Mouse (Mus musculus): ENCODE measurements around the gene Ttyh3. TPM values are rescaled to one million over a fixed set of nuclear protein-coding genes. Genes with fewer than 3 reads are reported as not detected.

The Ttyh3 gene
- polyA plus RNA-seq (2015; fragmentation: Nextera tagmentation; extraction: Ambion mirVana), result 8.5 and 9.6 TPM in 2 replicates

- Histone ChIP-seq H3K27me3 (ENCODE audit: control insufficient read depth, insufficient read depth, low read length) (no peaks in the 10 kb centered on the region), H3K36me3 (ENCODE audit: control insufficient read depth, insufficient read depth, low read length) (no peaks in the 10 kb centered on the region; the same call in 1 of the 2 replicates), H3K27ac (replicated peaks) (peak within 1 kb of the TSS; percentile 36), H3K4me2 (replicated peaks; ENCODE audit: low read depth) (peak within 1 kb of the TSS; percentile 71), H3K9ac (ENCODE audit: low read length) (peak within 1 kb of the TSS; percentile 94), H3K4me1 (replicated peaks; ENCODE audit: control insufficient read depth, insufficient read depth) (peaks cover 5% of the 10 kb centered on the region), H3K9me3 (ENCODE audit: control insufficient read depth, low read length) (no peaks in the 10 kb centered on the region), H3K4me3 (ENCODE audit: low read depth, low read length) (peak within 1 kb of the TSS; percentile 92)
- TF ChIP-seq CTCF (IDR thresholded peaks at IDR 0.05; ENCODE audit: low read depth), result peak; percentile 21
- TF ChIP-seq EP300 (optimal IDR thresholded peaks at IDR 0.05), result no peak
- 0% methylated on average over 29 of the region's 62 CpGs for WGBS
- ATAC-seq (ENCODE audit: low FRiP score, low TSS enrichment) (no peak; the same call in 1 of the 2 replicates), DNase-seq (ENCODE audit: low spot score) (no peak)
These were observed at the start of gene Ttyh3 for GRCm38 (mm10) chr5:140648519-140649100. TSS of gene Ttyh3 (minus strand) at chr5:140649031.

- Histone ChIP-seq H3K4me2 (replicated peaks; ENCODE audit: low read depth) (no peak overlapping the region), H3K36me3 (ENCODE audit: control insufficient read depth, insufficient read depth, low read length) (peaks cover 4% of the 10 kb centered on the region; the same call in 1 of the 2 replicates), H3K27ac (replicated peaks) (no peak overlapping the region), H3K9ac (ENCODE audit: low read length) (no peak overlapping the region), H3K4me3 (ENCODE audit: low read depth, low read length) (no peak overlapping the region), H3K27me3 (ENCODE audit: control insufficient read depth, insufficient read depth, low read length) (no peaks in the 10 kb centered on the region), H3K4me1 (replicated peaks; ENCODE audit: control insufficient read depth, insufficient read depth) (no peaks in the 10 kb centered on the region), H3K9me3 (ENCODE audit: control insufficient read depth, low read length) (no peaks in the 10 kb centered on the region)
- ATAC-seq (ENCODE audit: low FRiP score, low TSS enrichment), result no peak
- WGBS, result 82% methylated on average over 7 of the region's 7 CpGs
- TF ChIP-seq EP300 (optimal IDR thresholded peaks at IDR 0.05) (no peak), CTCF (IDR thresholded peaks at IDR 0.05; ENCODE audit: low read depth) (no peak)
- DNase-seq (ENCODE audit: low spot score), result no peak
These were observed 47.2 kb upstream of the Ttyh3 start for GRCm38 (mm10) chr5:140695987-140696386.

- Histone ChIP-seq H3K4me3 (ENCODE audit: low read depth, low read length) (no peak overlapping the region), H3K4me2 (replicated peaks; ENCODE audit: low read depth) (no peak overlapping the region), H3K9me3 (ENCODE audit: control insufficient read depth, low read length) (no peaks in the 10 kb centered on the region), H3K27me3 (ENCODE audit: control insufficient read depth, insufficient read depth, low read length) (no peaks in the 10 kb centered on the region), H3K4me1 (replicated peaks; ENCODE audit: control insufficient read depth, insufficient read depth) (no peaks in the 10 kb centered on the region), H3K36me3 (ENCODE audit: control insufficient read depth, insufficient read depth, low read length) (0 out of 2 replicates have a peak, but pooled peaks cover 4% of the 10 kb centered on the region), H3K27ac (replicated peaks) (no peak overlapping the region), H3K9ac (ENCODE audit: low read length) (no peak overlapping the region)
- no peak for ATAC-seq (ENCODE audit: low FRiP score, low TSS enrichment)
- WGBS, result 66% methylated on average over 3 of the region's 3 CpGs
- no peak for DNase-seq (ENCODE audit: low spot score)
- TF ChIP-seq CTCF (IDR thresholded peaks at IDR 0.05; ENCODE audit: low read depth), result no peak
- no peak for TF ChIP-seq EP300 (optimal IDR thresholded peaks at IDR 0.05)
These were observed 39.6 kb upstream of the Ttyh3 start for GRCm38 (mm10) chr5:140688434-140688833.

- 57% methylated on average over 16 of the region's 16 CpGs for WGBS
- H3K9me3 ChIP-seq (ENCODE audit: control insufficient read depth, low read length), result no peaks in the 10 kb centered on the region
- H3K4me2 ChIP-seq (replicated peaks; ENCODE audit: low read depth), result no peak overlapping the region
- H3K9ac ChIP-seq (ENCODE audit: low read length), result no peak overlapping the region
- ATAC-seq (ENCODE audit: low FRiP score, low TSS enrichment) (peak; percentile 59; the same call in 1 of the 2 replicates), DNase-seq (ENCODE audit: low spot score) (no peak)
- no peaks in the 10 kb centered on the region for H3K4me1 ChIP-seq (replicated peaks; ENCODE audit: control insufficient read depth, insufficient read depth)
- peaks cover 2% of the 10 kb centered on the region; the same call in 1 of the 2 replicates for H3K36me3 ChIP-seq (ENCODE audit: control insufficient read depth, insufficient read depth, low read length)
- peak; percentile 86 for TF ChIP-seq CTCF (IDR thresholded peaks at IDR 0.05; ENCODE audit: low read depth)
- no peak for TF ChIP-seq EP300 (optimal IDR thresholded peaks at IDR 0.05)
- no peaks in the 10 kb centered on the region for H3K27me3 ChIP-seq (ENCODE audit: control insufficient read depth, insufficient read depth, low read length)
- no peak overlapping the region for H3K4me3 ChIP-seq (ENCODE audit: low read depth, low read length)
- H3K27ac ChIP-seq (replicated peaks), result no peak overlapping the region
These were observed 35.7 kb upstream of the Ttyh3 start for GRCm38 (mm10) chr5:140684343-140685148.

GRCm38 (mm10) chr5:140682113-140682512 lies 33.3 kb upstream of the Ttyh3 start:
- Histone ChIP-seq H3K9ac (ENCODE audit: low read length) (no peak overlapping the region), H3K36me3 (ENCODE audit: control insufficient read depth, insufficient read depth, low read length) (no peaks in the 10 kb centered on the region; the same call in 1 of the 2 replicates), H3K4me3 (ENCODE audit: low read depth, low read length) (no peak overlapping the region), H3K9me3 (ENCODE audit: control insufficient read depth, low read length) (no peaks in the 10 kb centered on the region), H3K4me2 (replicated peaks; ENCODE audit: low read depth) (no peak overlapping the region), H3K4me1 (replicated peaks; ENCODE audit: control insufficient read depth, insufficient read depth) (no peaks in the 10 kb centered on the region), H3K27ac (replicated peaks) (no peak overlapping the region), H3K27me3 (ENCODE audit: control insufficient read depth, insufficient read depth, low read length) (no peaks in the 10 kb centered on the region)
- DNase-seq (ENCODE audit: low spot score), result no peak
- ATAC-seq (ENCODE audit: low FRiP score, low TSS enrichment), result no peak
- WGBS, result 88% methylated on average over 6 of the region's 6 CpGs
- no peak for TF ChIP-seq CTCF (IDR thresholded peaks at IDR 0.05; ENCODE audit: low read depth)

GRCm38 (mm10) chr5:140680950-140681349 lies 32.1 kb upstream of the Ttyh3 start:
- Histone ChIP-seq H3K4me2 (replicated peaks; ENCODE audit: low read depth) (no peak overlapping the region), H3K9me3 (ENCODE audit: control insufficient read depth, low read length) (no peaks in the 10 kb centered on the region), H3K36me3 (ENCODE audit: control insufficient read depth, insufficient read depth, low read length) (peaks cover 3% of the 10 kb centered on the region), H3K4me3 (ENCODE audit: low read depth, low read length) (no peak overlapping the region), H3K4me1 (replicated peaks; ENCODE audit: control insufficient read depth, insufficient read depth) (no peaks in the 10 kb centered on the region), H3K9ac (ENCODE audit: low read length) (no peak overlapping the region), H3K27me3 (ENCODE audit: control insufficient read depth, insufficient read depth, low read length) (no peaks in the 10 kb centered on the region), H3K27ac (replicated peaks) (no peak overlapping the region)
- WGBS, result 100% methylated on average over 1 of the region's 1 CpGs
- ATAC-seq (ENCODE audit: low FRiP score, low TSS enrichment) (no peak), DNase-seq (ENCODE audit: low spot score) (no peak)
- TF ChIP-seq EP300 (optimal IDR thresholded peaks at IDR 0.05), result no peak
- TF ChIP-seq CTCF (IDR thresholded peaks at IDR 0.05; ENCODE audit: low read depth), result no peak

All from stomach, postnatal 0 days (tissue).